Mouse (Mus musculus) neural tube, embryonic 15.5 days (tissue): ENCODE data around the gene Insl3. TPM values are rescaled to one million over a fixed set of nuclear protein-coding genes. Genes with fewer than 3 reads are reported as not detected.
A peak's percentile ranks its signal among the peaks of the same experiment; 100 is the strongest.

Experiments
- ATAC-seq: fragments of 200-750 bp; cut with Nextera tagmentation; 2 replicates; pipeline ENCODE4 v1.8.0; 2017; ENCODE audit warnings: mild to moderate bottlenecking, moderate TSS enrichment, moderate library complexity; ENCODE audit not compliant: low FRiP score
- H3K27ac ChIP-seq: fragments of 300-500 bp; sonication (generic); replicated peaks from 2 replicates; pipeline ENCODE4 v1.5.1; 2015; ENCODE audit warnings: mild to moderate bottlenecking, inconsistent platforms
- H3K27me3 ChIP-seq: fragments of 300-500 bp; sonication (generic); replicated peaks from 2 replicates; pipeline ENCODE4 v1.6.1; 2015; ENCODE audit warnings: inconsistent platforms
- H3K36me3 ChIP-seq: fragments of 300-500 bp; sonication (generic); 2 replicates; pipeline ENCODE4 v1.6.1; 2015; ENCODE audit warnings: inconsistent platforms
- H3K4me1 ChIP-seq: fragments of 300-500 bp; sonication (generic); 2 replicates; pipeline ENCODE4 v1.6.1; 2015; ENCODE audit warnings: inconsistent platforms
- H3K4me2 ChIP-seq: fragments of 300-500 bp; sonication (generic); 2 replicates; pipeline ENCODE4 v1.6.1; 2015; ENCODE audit warnings: inconsistent platforms, mild to moderate bottlenecking, moderate library complexity
- H3K4me3 ChIP-seq: fragments of 300-500 bp; sonication (generic); replicated peaks from 2 replicates; pipeline ENCODE4 v1.5.1; 2015; ENCODE audit warnings: mild to moderate bottlenecking, inconsistent platforms
- H3K9ac ChIP-seq: fragments of 300-500 bp; sonication (generic); replicated peaks from 2 replicates; pipeline ENCODE4 v1.6.1; 2015; ENCODE audit warnings: mild to moderate bottlenecking, inconsistent platforms
- H3K9me3 ChIP-seq: fragments of 300-500 bp; sonication (generic); replicated peaks from 2 replicates; pipeline ENCODE4 v1.6.1; 2016; ENCODE audit warnings: inconsistent platforms
- WGBS: fragments of 180-500 bp; shearing (Covaris S2); methylation state at CpG from one replicate; pipeline ENCODE4 v1.1.7; 2015; ENCODE audit warnings: mixed read lengths; 5-methylcytosine and 5-hydroxymethylcytosine counted together
- polyA plus RNA-seq: library from polyadenylated mRNA; unstranded; fragments of >200 nt; fragmentation: Nextera tagmentation; extraction: Ambion mirVana; gene quantifications from 2 replicates; pipeline ENCODE4 v1.2.1, GENCODE M21; 2015

Gene Insl3
- polyA plus RNA-seq, 1 experiment from 2014 or later = 1.4 TPM

GRCm38 (mm10) chr8:71711574-71711973, 22.6 kb downstream of the Insl3 start:
- Histone ChIP-seq H3K4me1 (peaks cover 9% of the 10 kb centered on the region), H3K36me3 (peaks cover 48% of the 10 kb centered on the region), H3K9me3 (no peaks in the 10 kb centered on the region), H3K9ac (no peak overlapping the region), H3K27me3 (peaks cover 21% of the 10 kb centered on the region), H3K27ac (no peak overlapping the region), H3K4me2 (no peak overlapping the region), H3K4me3 (no peak overlapping the region)
- ATAC-seq = no peak
- WGBS = 90% methylated on average over 2 of the region's 2 CpGs

GRCm38 (mm10) chr8:71715531-71715930, 26.5 kb downstream of the Insl3 start:
- Histone ChIP-seq H3K27me3 (no peaks in the 10 kb centered on the region), H3K36me3 (peaks cover 60% of the 10 kb centered on the region), H3K4me3 (no peak overlapping the region), H3K9ac (no peak overlapping the region), H3K4me2 (no peak overlapping the region), H3K27ac (no peak overlapping the region), H3K4me1 (peaks cover 27% of the 10 kb centered on the region), H3K9me3 (no peaks in the 10 kb centered on the region)
- no peak for ATAC-seq
- 54% methylated on average over 8 of the region's 8 CpGs for WGBS

- no peak for ATAC-seq
- Histone ChIP-seq H3K36me3 (peaks cover 56% of the 10 kb centered on the region), H3K9ac (no peak overlapping the region), H3K27me3 (no peaks in the 10 kb centered on the region), H3K4me3 (no peak overlapping the region), H3K9me3 (no peaks in the 10 kb centered on the region), H3K27ac (no peak overlapping the region), H3K4me1 (peaks cover 38% of the 10 kb centered on the region), H3K4me2 (no peak overlapping the region)
- WGBS = 91% methylated on average over 13 of the region's 13 CpGs
These were observed 27.6 kb downstream of the Insl3 start for GRCm38 (mm10) chr8:71716561-71717053.

GRCm38 (mm10) chr8:71717096-71717495, 28.1 kb downstream of the Insl3 start:
- Histone ChIP-seq H3K9me3 (no peaks in the 10 kb centered on the region), H3K36me3 (peaks cover 51% of the 10 kb centered on the region), H3K9ac (no peak overlapping the region), H3K4me2 (no peak overlapping the region), H3K4me1 (peaks cover 41% of the 10 kb centered on the region), H3K27ac (no peak overlapping the region), H3K27me3 (no peaks in the 10 kb centered on the region), H3K4me3 (no peak overlapping the region)
- no peak for ATAC-seq
- 86% methylated on average over 12 of the region's 12 CpGs for WGBS

GRCm38 (mm10) chr8:71718252-71718651, 29.2 kb downstream of the Insl3 start:
- no peaks in the 10 kb centered on the region for H3K27me3 ChIP-seq
- H3K4me1 ChIP-seq = peaks cover 53% of the 10 kb centered on the region
- ATAC-seq = no peak
- no peak overlapping the region for H3K4me2 ChIP-seq
- H3K36me3 ChIP-seq = peaks cover 43% of the 10 kb centered on the region
- 0 out of 2 replicates have a peak overlapping the region, but pooled peaks have one; percentile 71 for H3K27ac ChIP-seq
- H3K9ac ChIP-seq = no peak overlapping the region
- WGBS = 24% methylated on average over 3 of the region's 3 CpGs
- no peaks in the 10 kb centered on the region for H3K9me3 ChIP-seq
- H3K4me3 ChIP-seq = no peak overlapping the region

GRCm38 (mm10) chr8:71719218-71719617, 30.2 kb downstream of the Insl3 start:
- WGBS = 37% methylated on average over 4 of the region's 4 CpGs
- no peak overlapping the region for H3K9ac ChIP-seq

GRCm38 (mm10) chr8:71719928-71720457, 31.0 kb downstream of the Insl3 start:
- 21% methylated on average over 7 of the region's 7 CpGs for WGBS
- H3K4me1 ChIP-seq = peaks cover 66% of the 10 kb centered on the region
- no peak overlapping the region for H3K4me3 ChIP-seq

More at GRCm38 (mm10) chr8:71719218-71719617, 30.2 kb downstream of the Insl3 start:
- Histone ChIP-seq H3K4me1 (peaks cover 59% of the 10 kb centered on the region), H3K4me3 (no peak overlapping the region), H3K9me3 (no peaks in the 10 kb centered on the region), H3K27me3 (no peaks in the 10 kb centered on the region), H3K27ac (peak overlapping the region; percentile 71), H3K4me2 (peak overlapping the region; percentile 38; the same call in 1 of the 2 replicates), H3K36me3 (peaks cover 38% of the 10 kb centered on the region)
- peak; percentile 6; the same call in 1 of the 2 replicates for ATAC-seq

GRCm38 (mm10) chr8:71723047-71723551, 34.1 kb downstream of the Insl3 start:
- ATAC-seq = no peak
- H3K9ac ChIP-seq = no peak overlapping the region
- no peaks in the 10 kb centered on the region for H3K27me3 ChIP-seq
- H3K36me3 ChIP-seq = peaks cover 2% of the 10 kb centered on the region; the same call in 1 of the 2 replicates
- no peaks in the 10 kb centered on the region for H3K9me3 ChIP-seq
- WGBS = 73% methylated on average over 14 of the region's 14 CpGs
- H3K27ac ChIP-seq = no peak overlapping the region
- H3K4me2 ChIP-seq = no peak overlapping the region
- peaks cover 71% of the 10 kb centered on the region for H3K4me1 ChIP-seq
- no peak overlapping the region for H3K4me3 ChIP-seq

More at GRCm38 (mm10) chr8:71719928-71720457, 31.0 kb downstream of the Insl3 start:
- ATAC-seq = peak; percentile 80
- H3K9me3 ChIP-seq = no peaks in the 10 kb centered on the region
- no peaks in the 10 kb centered on the region for H3K27me3 ChIP-seq
- H3K9ac ChIP-seq = 0 out of 2 replicates have a peak overlapping the region, but pooled peaks have one; percentile 6
- H3K27ac ChIP-seq = peak overlapping the region; percentile 71
- H3K4me2 ChIP-seq = peak overlapping the region; percentile 38
- H3K36me3 ChIP-seq = peaks cover 30% of the 10 kb centered on the region

GRCm38 (mm10) chr8:71724389-71724788, 35.4 kb downstream of the Insl3 start:
- H3K27ac ChIP-seq = no peak overlapping the region
- H3K9ac ChIP-seq = peak overlapping the region; percentile 85
- H3K27me3 ChIP-seq = no peaks in the 10 kb centered on the region
- ATAC-seq = no peak
- peak overlapping the region; percentile 80 for H3K4me2 ChIP-seq
- no peaks in the 10 kb centered on the region for H3K36me3 ChIP-seq
- peaks cover 69% of the 10 kb centered on the region for H3K4me1 ChIP-seq
- no peaks in the 10 kb centered on the region for H3K9me3 ChIP-seq
- WGBS = 64% methylated on average over 4 of the region's 4 CpGs
- peak overlapping the region; percentile 79 for H3K4me3 ChIP-seq

- WGBS = under 1% methylated on average over 39 of the region's 54 CpGs
- H3K9me3 ChIP-seq = no peaks in the 10 kb centered on the region
- H3K4me3 ChIP-seq = peak within 1 kb of the TSS; percentile 79
- ATAC-seq = peak; percentile 84
- H3K36me3 ChIP-seq = no peaks in the 10 kb centered on the region
- no peaks in the 10 kb centered on the region for H3K27me3 ChIP-seq
- peak within 1 kb of the TSS; percentile 80 for H3K4me2 ChIP-seq
- H3K27ac ChIP-seq = peak within 1 kb of the TSS; percentile 71
- peak within 1 kb of the TSS; percentile 85 for H3K9ac ChIP-seq
- H3K4me1 ChIP-seq = peaks cover 61% of the 10 kb centered on the region
These were observed 36.3 kb downstream of the Insl3 start, which contains the start of gene Fcho1 for GRCm38 (mm10) chr8:71725122-71725924. TSS of gene Fcho1 (minus strand) at chr8:71725716.

GRCm38 (mm10) chr8:71728240-71728785, 39.3 kb downstream of the Insl3 start:
- peak overlapping the region; percentile 47 for H3K4me3 ChIP-seq
- no peaks in the 10 kb centered on the region for H3K9me3 ChIP-seq
- no peaks in the 10 kb centered on the region; the same call in 1 of the 2 replicates for H3K27me3 ChIP-seq
- H3K36me3 ChIP-seq = no peaks in the 10 kb centered on the region
- peak overlapping the region; percentile 88 for H3K27ac ChIP-seq
- H3K4me1 ChIP-seq = peaks cover 32% of the 10 kb centered on the region
- H3K4me2 ChIP-seq = peak overlapping the region; percentile 80
- peak; percentile 73 for ATAC-seq
- 7% methylated on average over 20 of the region's 21 CpGs for WGBS
- peak overlapping the region; percentile 48 for H3K9ac ChIP-seq
